Mouse (Mus musculus): Measurements from ENCODE around the gene Morn5. TPM values are rescaled to one million over a fixed set of nuclear protein-coding genes. Genes with fewer than 3 reads are reported as not detected.

Gene Morn5
- polyA plus RNA-seq, 1 experiment from 2014 or later = not detected

DNA sequence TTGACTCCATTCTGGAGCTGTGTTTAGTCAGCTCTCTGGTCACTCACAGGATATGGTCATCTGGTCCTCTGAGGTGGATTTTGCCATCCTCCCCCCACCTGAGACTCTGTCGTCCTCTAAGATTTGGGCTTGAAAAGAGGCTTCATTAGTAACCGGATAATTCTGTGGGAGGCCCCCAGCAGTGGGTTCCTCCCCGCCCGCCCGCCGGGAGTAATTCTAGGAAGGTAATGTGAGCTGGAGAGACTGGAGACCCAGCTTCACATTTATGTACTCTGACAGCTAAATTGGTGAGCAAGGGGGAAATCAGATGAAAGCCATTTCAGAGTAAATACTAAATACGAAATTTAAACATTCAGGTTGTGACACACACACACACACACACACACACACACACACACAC, 59.4 kb downstream of the Morn5 start:
- Histone ChIP-seq H3K27me3 (replicated peaks) (peaks cover 91% of the 10 kb centered on the region), H3K36me3 (no peaks in the 10 kb centered on the region), H3K4me1 (peaks cover 21% of the 10 kb centered on the region), H3K4me2 (no peak overlapping the region), H3K4me3 (no peak overlapping the region), H3K27ac (replicated peaks) (no peak overlapping the region), H3K9ac (no peak overlapping the region), H3K9me3 (no peaks in the 10 kb centered on the region)
- ATAC-seq (ENCODE audit: extremely low read depth, insufficient number of reproducible peaks, low FRiP score, low TSS enrichment) = no peak
- WGBS = 11% methylated on average over 7 of the region's 7 CpGs

DNA sequence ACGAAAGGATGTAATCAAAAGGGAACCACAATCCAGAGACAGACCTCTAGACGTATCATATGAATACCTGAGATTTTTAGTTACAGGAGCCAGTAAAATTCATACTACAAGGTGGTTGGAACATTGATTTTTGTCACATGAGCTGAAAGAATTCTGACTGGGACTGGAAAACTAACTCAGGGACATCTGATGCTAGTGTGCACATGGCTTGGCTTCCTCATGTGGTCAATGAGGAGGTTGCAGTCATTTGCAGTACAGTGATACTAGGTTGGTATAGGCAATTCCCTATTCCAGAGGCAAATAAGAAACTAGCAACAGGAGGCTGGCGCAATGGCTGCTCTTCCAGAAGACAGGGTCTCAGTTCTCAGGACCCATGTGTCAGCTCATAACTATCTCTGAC, 63.4 kb downstream of the Morn5 start:
- H3K36me3 ChIP-seq = peaks cover 24% of the 10 kb centered on the region
- ATAC-seq (ENCODE audit: extremely low read depth, insufficient number of reproducible peaks, low FRiP score, low TSS enrichment) = no peak
- no peaks in the 10 kb centered on the region for H3K9me3 ChIP-seq
- peaks cover 50% of the 10 kb centered on the region for H3K27me3 ChIP-seq (replicated peaks)
- no peak overlapping the region for H3K4me3 ChIP-seq
- H3K4me2 ChIP-seq = no peak overlapping the region
- no peak overlapping the region for H3K9ac ChIP-seq
- 75% methylated on average over 3 of the region's 3 CpGs for WGBS
- no peak overlapping the region for H3K27ac ChIP-seq (replicated peaks)
- H3K4me1 ChIP-seq = no peaks in the 10 kb centered on the region

DNA sequence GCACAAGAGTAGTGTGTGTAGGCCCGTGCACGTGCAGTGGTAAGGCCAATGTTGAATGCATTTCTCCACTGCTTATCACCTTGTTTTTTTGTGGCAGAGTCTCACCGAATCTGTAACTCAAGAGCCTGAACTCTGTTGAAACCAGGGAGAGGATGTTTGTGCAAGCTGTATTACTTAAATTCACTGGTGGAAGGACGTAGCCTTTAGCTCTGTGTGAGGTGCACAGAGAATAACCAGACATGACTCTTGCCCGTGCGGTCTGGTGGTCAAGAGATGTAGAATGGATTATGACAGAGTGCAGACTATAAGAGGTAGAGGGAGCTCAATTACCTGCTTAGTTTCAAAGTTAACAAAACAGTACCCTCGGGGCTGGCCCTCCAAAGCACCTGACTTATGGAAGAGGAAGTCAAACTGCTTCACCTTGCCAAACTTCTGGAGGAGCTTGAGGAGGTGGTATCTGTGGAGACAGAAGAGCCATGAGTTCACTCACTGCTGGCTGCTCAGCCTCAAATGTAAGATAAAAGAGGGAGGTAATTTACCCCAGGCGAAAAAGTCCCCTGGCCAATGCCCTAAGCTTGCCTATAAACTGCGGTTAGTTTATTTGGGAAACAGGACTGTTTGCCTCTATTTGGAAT, 77.7 kb downstream of the Morn5 start:
- no peak overlapping the region for H3K9ac ChIP-seq
- H3K4me3 ChIP-seq = no peak overlapping the region
- peaks cover 88% of the 10 kb centered on the region for H3K36me3 ChIP-seq
- no peak overlapping the region for H3K4me2 ChIP-seq
- peaks cover 14% of the 10 kb centered on the region for H3K4me1 ChIP-seq
- no peaks in the 10 kb centered on the region for H3K9me3 ChIP-seq
- ATAC-seq (ENCODE audit: extremely low read depth, insufficient number of reproducible peaks, low FRiP score, low TSS enrichment) = no peak
- WGBS = 88% methylated on average over 9 of the region's 9 CpGs
- H3K27ac ChIP-seq (replicated peaks) = no peak overlapping the region
- H3K27me3 ChIP-seq (replicated peaks) = no peaks in the 10 kb centered on the region

DNA sequence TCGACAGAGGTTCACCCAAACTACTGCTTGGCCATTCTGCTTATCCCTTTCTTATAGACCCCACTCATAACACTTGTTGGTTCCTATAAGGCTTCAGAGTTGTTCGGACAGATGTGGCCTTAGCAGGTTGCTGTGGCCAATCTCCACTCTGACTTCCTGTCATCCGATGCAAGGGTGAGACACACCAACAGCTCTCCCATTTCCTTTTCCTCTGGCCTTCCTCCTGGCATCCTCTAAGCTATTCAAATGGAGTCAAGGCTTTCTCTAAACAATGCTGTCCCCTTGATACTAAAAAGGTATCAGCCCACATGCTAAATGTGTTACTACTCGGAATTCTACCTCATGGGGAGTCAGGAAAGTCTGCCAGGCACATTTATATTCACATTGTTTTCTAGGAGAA, 78.7 kb downstream of the Morn5 start:
- Histone ChIP-seq H3K9ac (no peak overlapping the region), H3K27me3 (replicated peaks) (no peaks in the 10 kb centered on the region), H3K27ac (replicated peaks) (no peak overlapping the region), H3K9me3 (no peaks in the 10 kb centered on the region), H3K4me1 (peaks cover 14% of the 10 kb centered on the region), H3K4me3 (no peak overlapping the region), H3K4me2 (no peak overlapping the region), H3K36me3 (peaks cover 88% of the 10 kb centered on the region)
- 60% methylated on average over 4 of the region's 4 CpGs for WGBS
- no peak for ATAC-seq (ENCODE audit: extremely low read depth, insufficient number of reproducible peaks, low FRiP score, low TSS enrichment)

DNA sequence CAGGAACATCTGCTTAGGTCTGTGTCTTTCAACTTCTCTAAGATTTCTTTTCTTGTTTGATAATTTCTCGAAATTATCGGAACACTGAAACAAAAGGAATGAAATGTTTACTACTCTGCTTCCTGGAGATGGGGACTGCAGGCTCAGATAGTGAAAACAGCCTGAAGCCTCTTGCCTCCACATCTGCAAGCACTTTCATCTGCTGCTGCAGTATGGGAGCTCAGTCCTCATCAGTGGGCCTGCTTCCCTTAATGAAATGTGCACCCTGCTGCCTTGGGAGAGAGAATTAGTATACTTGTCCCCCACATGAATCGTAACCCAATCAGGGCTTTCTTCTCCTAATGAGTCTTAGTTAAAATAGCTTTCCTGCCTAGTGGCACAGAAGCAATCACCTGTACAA, 79.8 kb downstream of the Morn5 start:
- peaks cover 88% of the 10 kb centered on the region for H3K36me3 ChIP-seq
- no peaks in the 10 kb centered on the region for H3K9me3 ChIP-seq
- no peak overlapping the region for H3K4me2 ChIP-seq
- H3K9ac ChIP-seq = no peak overlapping the region
- ATAC-seq (ENCODE audit: extremely low read depth, insufficient number of reproducible peaks, low FRiP score, low TSS enrichment) = no peak
- H3K27ac ChIP-seq (replicated peaks) = no peak overlapping the region
- 81% methylated on average over 3 of the region's 3 CpGs for WGBS
- no peaks in the 10 kb centered on the region for H3K27me3 ChIP-seq (replicated peaks)
- peaks cover 14% of the 10 kb centered on the region for H3K4me1 ChIP-seq
- no peak overlapping the region for H3K4me3 ChIP-seq

Other genes starting within 250 kb of the Morn5 start
- 0.84 and 0.86 TPM in 2 replicates for gene Ttll11, start 69.5 kb upstream of the Morn5 start, polyA plus RNA-seq (2015; fragmentation: Nextera tagmentation; extraction: Ambion mirVana)
- gene Ndufa8, start 52 bp upstream of the Morn5 start, polyA plus RNA-seq (2015; fragmentation: Nextera tagmentation; extraction: Ambion mirVana) = 363 and 394 TPM in 2 replicates
- gene Lhx6, start 56.0 kb downstream of the Morn5 start, polyA plus RNA-seq (2015; fragmentation: Nextera tagmentation; extraction: Ambion mirVana) = 1.0 and 1.3 TPM in 2 replicates
- gene Mrrf, start 86.9 kb downstream of the Morn5 start, polyA plus RNA-seq (2015; fragmentation: Nextera tagmentation; extraction: Ambion mirVana) = 29.8 and 36.0 TPM in 2 replicates
- 52.0 and 53.9 TPM in 2 replicates for gene Rbm18, start 87.3 kb downstream of the Morn5 start, polyA plus RNA-seq (2015; fragmentation: Nextera tagmentation; extraction: Ambion mirVana)
- 23.3 and 25.2 TPM in 2 replicates for gene Ptgs1, start 181.0 kb downstream of the Morn5 start, polyA plus RNA-seq (2015; fragmentation: Nextera tagmentation; extraction: Ambion mirVana)

All from heart, embryonic 13.5 days (tissue).